Mouse (Mus musculus): Measurements from ENCODE around the gene Rad51b.

Rad51b gene

GRCm38 (mm10) chr12:79389251-79389650 lies 92.2 kb downstream of the Rad51b start:
- CTCF ChIA-PET, result no interaction called here
- POLR2A ChIA-PET, result no interaction called here

- POLR2A ChIA-PET, result interaction anchor here in 1 of 4 experiments (0.5 kb wide), 1 partner anchor 743 kb away, joined by 3 read pairs; no protein-coding TSS in a partner anchor
- CTCF ChIA-PET, result interaction anchor here in 1 of 4 experiments (0.7 kb wide), 1 partner anchor 1393 kb away, joined by 6 read pairs; no protein-coding TSS in a partner anchor
Measured at GRCm38 (mm10) chr12:79389971-79390370, 92.9 kb downstream of the Rad51b start.

- ChIA-PET CTCF (no interaction called here), POLR2A (interaction anchor here in 1 of 4 experiments (0.6 to 1.5 kb wide), 2 partner anchors 13 to 299 kb away, joined by 4 to 5 read pairs; no protein-coding TSS in a partner anchor)
Measured at GRCm38 (mm10) chr12:79393636-79394035, 96.6 kb downstream of the Rad51b start.

DNA sequence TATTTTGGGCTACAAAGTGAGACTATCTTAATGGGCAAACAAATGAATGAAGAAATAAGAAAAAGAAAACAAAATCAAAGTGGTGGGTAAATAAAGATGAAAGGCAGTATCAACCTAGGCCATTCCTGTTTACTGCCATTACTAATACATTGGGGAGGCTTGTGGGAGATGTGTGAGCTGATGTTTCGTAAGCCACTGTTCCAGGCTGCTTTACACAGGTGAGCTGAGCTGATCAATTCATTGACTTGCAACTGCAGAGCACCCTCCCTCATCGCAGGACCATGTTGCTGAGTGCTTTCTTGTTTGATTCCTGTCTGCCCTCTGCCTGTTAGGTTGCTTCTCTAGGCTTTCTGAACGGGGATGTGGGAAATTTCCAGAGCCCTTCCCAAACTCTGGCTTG lies 106.9 kb downstream of the Rad51b start:
- CTCF ChIA-PET, result no interaction called here
- POLR2A ChIA-PET, result no interaction called here

DNA sequence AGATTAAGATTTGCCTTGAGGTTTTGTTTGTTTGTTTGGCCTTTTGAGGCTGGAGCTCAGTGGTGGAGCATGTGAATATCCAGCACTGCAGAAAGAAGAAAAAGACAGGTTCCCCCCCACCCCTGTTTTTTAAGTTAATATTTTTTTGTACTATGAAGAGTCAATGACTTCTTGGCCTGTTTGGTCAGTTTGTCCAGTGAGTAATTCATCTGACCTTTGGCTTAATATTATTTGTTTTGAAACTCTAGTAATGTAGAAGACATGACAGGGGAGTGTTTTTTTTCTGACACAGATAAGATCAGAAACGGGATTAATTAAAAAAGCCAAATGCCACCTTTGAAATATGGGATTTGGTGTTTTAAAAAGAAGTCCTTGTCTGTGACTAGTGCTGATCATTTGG lies 107.4 kb downstream of the Rad51b start:
- ChIA-PET CTCF (no interaction called here), POLR2A (interaction anchor here in 1 of 4 experiments (0.9 kb wide), 1 partner anchor 602 kb away, joined by 3 read pairs; no protein-coding TSS in a partner anchor)

DNA sequence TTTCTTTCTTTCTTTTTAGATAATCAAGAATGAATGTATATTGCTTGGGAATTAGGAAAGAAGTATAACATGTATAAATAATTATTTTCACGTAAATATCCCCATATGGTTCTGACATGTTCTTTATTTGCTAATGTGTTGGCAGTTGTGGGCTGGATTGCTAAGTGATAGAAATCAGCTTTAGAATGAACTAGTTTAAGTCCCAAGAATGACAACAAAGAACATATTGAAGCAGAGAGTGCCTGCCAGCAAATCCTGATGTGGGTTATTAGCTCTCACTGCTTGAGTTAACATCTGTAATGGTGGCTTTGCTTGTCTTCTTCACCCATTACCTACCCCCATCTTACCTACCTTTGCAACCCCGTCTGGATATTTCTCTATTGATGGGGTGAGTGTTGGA lies 111.6 kb downstream of the Rad51b start:
- ChIA-PET CTCF (interaction anchor here in 1 of 4 experiments (0.7 kb wide), 1 partner anchor 22 kb away, joined by 11 read pairs; no protein-coding TSS in a partner anchor), POLR2A (interaction anchor here in 1 of 4 experiments (0.6 to 1.9 kb wide), 2 partner anchors 9 to 24 kb away, joined by 3 to 6 read pairs; no protein-coding TSS in a partner anchor)

GRCm38 (mm10) chr12:79409126-79409860 lies 112.2 kb downstream of the Rad51b start:
- POLR2A ChIA-PET, result interaction anchor here in 2 of 4 experiments (0.6 to 1.9 kb wide), 3 partner anchors 8 to 35 kb away, joined by 3 to 6 read pairs (median 3); no protein-coding TSS in a partner anchor
- CTCF ChIA-PET, result interaction anchor here in 1 of 4 experiments (0.6 to 0.7 kb wide), 2 partner anchors 23 to 731 kb away, joined by 7 to 11 read pairs; no protein-coding TSS in a partner anchor

GRCm38 (mm10) chr12:79412894-79413507 lies 115.9 kb downstream of the Rad51b start:
- CTCF ChIA-PET, result interaction anchor here in 1 of 4 experiments (0.6 to 0.7 kb wide), 2 partner anchors 50 to 494 kb away, joined by 3 read pairs; no protein-coding TSS in a partner anchor
- POLR2A ChIA-PET, result interaction anchor here in 2 of 4 experiments (0.6 to 0.9 kb wide), 2 partner anchors 185 to 1455 kb away, joined by 3 to 6 read pairs; no protein-coding TSS in a partner anchor

GRCm38 (mm10) chr12:79417360-79417759 lies 120.3 kb downstream of the Rad51b start:
- CTCF ChIA-PET, result no interaction called here

DNA sequence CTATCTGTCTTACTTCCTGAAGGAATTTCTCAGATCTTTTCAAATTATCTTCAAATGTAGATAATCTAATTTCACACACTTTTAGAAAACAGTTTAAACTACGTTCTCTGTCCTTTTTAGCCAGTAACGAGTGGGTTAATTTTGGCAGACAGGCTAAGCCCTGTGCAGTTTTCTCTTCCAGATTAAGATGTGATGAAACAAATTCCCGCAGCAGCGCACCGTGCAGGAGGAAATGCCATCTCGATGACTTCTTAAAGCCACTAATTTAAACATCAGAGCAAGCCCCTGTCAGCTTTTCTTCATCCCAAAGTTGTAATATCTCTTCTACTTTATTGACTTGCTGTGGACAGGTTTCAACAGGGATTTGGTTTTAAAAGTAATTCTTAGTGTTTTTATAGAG lies 123.5 kb downstream of the Rad51b start:
- POLR2A ChIA-PET, result no interaction called here
- CTCF ChIA-PET, result interaction anchor here in 1 of 4 experiments (0.6 kb wide), 1 partner anchor 327 kb away, joined by 3 read pairs; no protein-coding TSS in a partner anchor

More at GRCm38 (mm10) chr12:79417360-79417759, 120.3 kb downstream of the Rad51b start:
- POLR2A ChIA-PET, result interaction anchor here in 1 of 4 experiments (1.7 to 1.9 kb wide), 2 partner anchors 9 to 16 kb away, joined by 3 to 6 read pairs; no protein-coding TSS in a partner anchor

DNA sequence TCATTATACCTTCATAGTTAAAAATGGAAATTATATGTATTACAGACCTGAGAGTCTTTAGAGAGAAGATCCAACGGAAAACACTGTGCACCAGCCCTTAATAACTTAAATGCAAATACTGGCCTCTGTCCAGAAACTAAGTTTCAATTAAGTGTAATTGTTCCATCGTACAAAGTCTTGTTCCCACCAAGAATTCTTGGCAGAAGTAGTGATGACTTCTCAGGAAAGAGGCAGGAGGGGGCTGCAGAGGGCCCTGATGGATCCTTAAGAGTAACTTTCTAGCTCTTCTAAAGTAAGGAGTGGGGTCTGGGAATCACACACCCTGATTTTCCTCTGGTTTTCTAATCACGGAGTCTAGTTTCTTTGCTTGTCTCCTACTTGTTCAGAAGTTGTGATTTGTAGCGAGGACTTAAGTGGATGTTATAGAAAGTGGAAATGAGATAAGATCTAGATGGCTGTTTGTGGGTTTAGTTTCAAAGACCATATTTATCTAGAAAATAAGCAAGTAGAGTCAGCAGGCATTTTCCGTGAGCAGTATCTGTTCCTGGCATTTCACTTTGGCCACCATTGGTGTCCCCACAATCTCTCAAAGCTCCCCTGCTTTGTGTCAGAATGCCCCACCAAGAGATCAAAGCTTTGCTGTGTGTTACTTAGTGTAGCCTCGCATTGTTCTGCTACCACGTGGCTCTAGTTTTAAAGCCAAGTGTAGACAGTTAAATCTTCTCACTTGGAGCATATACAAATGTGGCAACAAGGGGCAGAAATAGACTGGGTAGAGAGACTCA lies 132.6 kb downstream of the Rad51b start:
- ChIA-PET POLR2A (no interaction called here), CTCF (interaction anchor here in 1 of 4 experiments (2.0 kb wide), 1 partner anchor 82 kb away, joined by 5 read pairs; no protein-coding TSS in a partner anchor)

GRCm38 (mm10) chr12:79431138-79431537 lies 134.1 kb downstream of the Rad51b start:
- CTCF ChIA-PET, result no interaction called here
- POLR2A ChIA-PET, result no interaction called here

- ChIA-PET CTCF (no interaction called here), POLR2A (interaction anchor here in 1 of 4 experiments (1.0 to 1.1 kb wide), 2 partner anchors 13 to 17 kb away, joined by 3 read pairs; no protein-coding TSS in a partner anchor)
Measured at GRCm38 (mm10) chr12:79433724-79434442, 136.8 kb downstream of the Rad51b start.

DNA sequence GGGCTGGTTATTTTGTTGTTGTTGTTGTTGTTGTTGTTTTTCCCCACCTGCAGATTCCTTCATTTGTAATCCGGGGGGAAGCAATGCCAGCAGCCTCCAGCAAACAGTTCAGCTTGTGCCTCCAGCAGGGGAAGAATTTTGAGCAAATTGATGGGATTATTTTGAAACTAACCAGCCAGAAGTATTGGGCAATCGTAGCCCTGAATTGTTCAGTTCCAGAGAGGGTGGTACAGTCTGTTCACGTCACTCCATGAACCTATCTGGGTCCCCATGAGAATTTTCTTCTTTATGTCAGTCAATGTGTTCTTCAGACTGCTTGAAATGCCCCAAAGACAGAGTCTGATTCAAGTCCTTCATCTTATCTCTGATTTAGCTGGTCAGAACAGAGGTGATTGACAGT lies 138.4 kb downstream of the Rad51b start:
- POLR2A ChIA-PET, result interaction anchor here in 1 of 4 experiments (1.2 kb wide), 1 partner anchor 677 kb away, joined by 3 read pairs; the partner anchor contains the start of gene Zfp36l1
- CTCF ChIA-PET, result no interaction called here

DNA sequence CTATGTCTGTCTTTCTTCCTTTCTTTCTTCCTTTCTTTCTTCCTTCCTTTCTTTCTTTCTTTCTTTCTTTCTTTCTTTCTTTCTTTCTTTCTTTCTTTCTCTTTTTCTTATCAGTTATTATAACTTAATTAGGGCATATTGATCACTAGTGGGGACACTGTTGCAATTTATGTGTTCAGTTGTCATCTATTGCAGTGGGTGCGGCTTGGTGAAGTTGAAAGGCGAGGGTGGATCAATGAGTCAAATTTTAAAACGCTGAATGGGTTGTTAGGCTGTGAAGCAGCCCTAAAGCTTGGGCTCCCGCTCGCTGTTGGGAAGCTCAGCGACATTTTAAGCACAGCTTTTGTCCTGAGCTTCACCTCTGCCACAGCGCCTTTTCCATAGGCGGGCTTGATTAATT lies 139.0 kb downstream of the Rad51b start:
- POLR2A ChIA-PET, result no interaction called here
- CTCF ChIA-PET, result no interaction called here

- POLR2A ChIA-PET, result no interaction called here
- CTCF ChIA-PET, result no interaction called here
Measured at GRCm38 (mm10) chr12:79436892-79437291, 139.8 kb downstream of the Rad51b start.

GRCm38 (mm10) chr12:79437572-79437971 lies 140.5 kb downstream of the Rad51b start:
- POLR2A ChIA-PET, result no interaction called here

GRCm38 (mm10) chr12:79439961-79440360 lies 142.9 kb downstream of the Rad51b start:
- ChIA-PET CTCF (no interaction called here), POLR2A (interaction anchor here in 2 of 4 experiments (0.5 to 1.1 kb wide), 2 partner anchors 169 to 670 kb away, joined by 3 to 5 read pairs; no protein-coding TSS in a partner anchor)

More at GRCm38 (mm10) chr12:79437572-79437971, 140.5 kb downstream of the Rad51b start:
- CTCF ChIA-PET, result interaction anchor here in 1 of 4 experiments (0.6 kb wide), 1 partner anchor 24 kb away, joined by 8 read pairs; no protein-coding TSS in a partner anchor
